Mouse (Mus musculus) retina, postnatal 1 day (tissue): ENCODE measurements around the gene Rnf123.

ENCODE experiments used
- DNase-seq: peaks from one replicate; pipeline ENCODE4 v3.0.0-alpha.2; 2012

The Rnf123 gene

DNA sequence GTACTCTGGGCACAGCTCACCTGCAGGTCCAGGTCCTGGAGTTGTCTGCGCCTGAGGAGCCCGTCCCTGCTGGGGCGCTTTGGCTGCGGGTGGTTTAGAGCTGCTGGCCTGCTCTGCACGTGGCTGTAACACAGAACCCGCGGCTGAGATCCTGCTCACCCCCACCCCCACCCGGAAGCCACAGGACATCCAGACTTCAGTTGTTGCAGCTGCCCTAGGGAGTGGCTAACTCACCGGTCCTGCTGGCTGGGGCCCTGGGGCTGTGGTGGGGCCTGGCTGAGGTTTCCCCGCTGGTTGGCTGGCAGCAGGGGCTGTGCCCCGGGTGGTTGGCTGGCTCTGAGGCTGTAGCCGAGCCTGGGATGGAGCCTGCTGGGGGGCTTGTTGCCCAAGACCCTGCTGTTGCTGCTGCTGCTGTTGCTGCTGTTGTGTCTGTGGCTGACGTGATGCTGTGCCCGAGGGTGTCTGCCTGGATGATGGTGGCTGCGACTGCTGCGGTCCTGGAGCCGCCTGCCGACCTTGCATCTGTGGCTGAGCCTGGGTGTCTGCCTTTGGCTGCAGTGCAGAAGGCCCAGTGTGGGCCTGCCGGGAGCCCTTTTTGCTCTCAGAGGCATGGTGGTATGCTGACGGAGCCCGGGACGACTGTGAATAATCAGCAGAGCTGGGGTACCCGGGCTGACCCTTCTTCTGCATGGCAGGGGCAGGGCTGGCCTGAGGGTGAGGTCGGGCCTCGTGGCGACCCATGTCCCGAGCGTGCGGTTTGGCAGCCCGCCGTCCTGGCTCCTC lies 21.8 kb upstream of the Rnf123 start:
- DNase-seq = peak; percentile 71

DNA sequence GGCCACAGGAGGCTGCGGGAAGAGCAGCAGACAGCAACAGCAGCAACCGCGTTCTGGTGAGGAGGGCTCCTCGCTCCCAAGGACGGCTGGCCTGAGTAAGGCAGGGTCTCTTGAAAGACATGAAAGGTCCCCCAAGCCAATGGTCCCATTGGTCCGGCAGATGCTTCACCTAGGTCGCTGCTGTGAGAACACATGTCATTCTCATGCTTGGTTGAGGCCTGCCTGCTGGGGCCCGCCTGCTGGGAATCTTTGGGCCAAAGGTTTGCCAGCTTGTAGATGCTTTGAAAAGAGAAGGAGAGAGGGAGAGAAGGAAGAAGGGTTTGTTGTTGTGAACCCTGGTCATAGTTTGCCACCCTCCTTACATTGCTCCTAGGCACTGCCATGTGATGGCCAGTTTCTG lies 16.5 kb upstream of the Rnf123 start:
- no peak for DNase-seq

- DNase-seq = no peak
These were observed 13.0 kb upstream of the Rnf123 start for GRCm38 (mm10) chr9:108095949-108096712.

DNA sequence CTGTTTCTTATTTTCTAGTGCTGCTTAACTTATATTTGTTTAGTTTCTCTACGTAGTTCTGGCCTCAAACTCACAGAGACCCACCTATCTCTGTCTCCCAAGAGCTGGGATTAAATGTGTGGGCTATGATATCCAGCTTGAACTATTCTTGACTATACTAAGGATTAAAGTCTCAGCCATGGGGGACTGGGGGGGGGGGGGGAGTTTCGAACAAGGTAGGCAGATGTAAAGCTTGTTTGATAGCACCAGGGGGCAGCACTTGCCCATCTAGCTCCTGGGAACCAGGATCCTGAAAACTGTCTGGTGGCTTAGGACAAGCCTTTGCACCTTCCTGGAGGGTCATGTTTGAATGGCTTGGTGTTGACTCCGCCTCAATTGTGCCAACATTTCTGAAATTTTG lies 12.4 kb upstream of the Rnf123 start:
- DNase-seq = peak; percentile 85

DNA sequence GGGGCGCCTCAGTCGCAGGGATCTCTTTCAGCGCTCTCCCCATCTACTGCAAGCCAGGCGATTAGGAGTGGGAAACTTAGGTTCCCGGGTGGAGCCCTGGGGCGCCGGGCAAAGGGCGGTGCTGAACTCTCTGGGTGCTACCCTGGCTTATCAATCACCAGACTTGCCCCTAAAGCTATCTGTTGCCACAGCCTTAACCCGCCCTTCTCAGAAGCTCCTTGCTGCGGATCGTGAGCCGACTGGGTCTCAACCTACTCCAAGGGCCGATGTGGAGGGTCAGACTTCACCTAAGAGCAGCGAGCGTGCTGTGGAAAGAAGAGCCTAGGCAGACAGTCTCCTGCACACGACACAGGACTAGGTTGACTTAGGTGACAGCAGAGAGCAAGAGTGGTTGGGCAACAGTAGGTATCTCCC lies 11.9 kb upstream of the Rnf123 start:
- no peak for DNase-seq

- DNase-seq = peak; percentile 96
These were observed 11.2 kb upstream of the Rnf123 start, which contains the start of gene Apeh for GRCm38 (mm10) chr9:108094184-108094941. Gene Apeh, minus strand, starts transcription at chr9:108094606.

GRCm38 (mm10) chr9:108093586-108093985 lies 10.4 kb upstream of the Rnf123 start:
- DNase-seq = no peak

DNA sequence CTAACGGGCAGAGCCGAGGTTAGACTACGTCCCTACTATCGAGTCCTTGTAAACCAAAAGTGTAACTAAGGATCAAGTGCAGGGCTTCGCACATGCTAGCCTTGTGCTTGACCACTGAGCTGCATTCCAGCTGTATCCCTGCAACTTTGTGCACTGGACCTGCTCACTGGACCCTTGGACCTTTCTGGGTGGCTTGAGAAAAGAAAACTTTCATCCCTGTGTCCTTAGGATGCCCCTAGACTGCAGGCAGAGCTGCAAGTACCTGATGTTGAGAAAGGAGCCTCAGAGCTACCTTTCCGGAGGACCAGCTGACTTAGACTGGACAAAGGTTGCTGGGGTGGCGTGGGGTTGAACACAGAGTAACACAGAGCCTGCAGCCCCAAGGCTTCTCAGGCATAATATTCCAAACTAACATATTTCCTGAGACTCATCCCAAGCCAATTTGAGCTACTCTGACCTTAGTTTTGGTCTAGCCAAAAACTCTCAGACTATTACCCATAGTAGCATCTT lies 7.5 kb upstream of the Rnf123 start:
- no peak for DNase-seq

GRCm38 (mm10) chr9:108085261-108085660 lies 2.1 kb upstream of the Rnf123 start:
- no peak for DNase-seq

- no peak for DNase-seq
These were observed 415 bp upstream of the Rnf123 start for GRCm38 (mm10) chr9:108083561-108083960.

GRCm38 (mm10) chr9:108082549-108082948 lies 597 bp downstream of the Rnf123 start:
- no peak for DNase-seq

DNA sequence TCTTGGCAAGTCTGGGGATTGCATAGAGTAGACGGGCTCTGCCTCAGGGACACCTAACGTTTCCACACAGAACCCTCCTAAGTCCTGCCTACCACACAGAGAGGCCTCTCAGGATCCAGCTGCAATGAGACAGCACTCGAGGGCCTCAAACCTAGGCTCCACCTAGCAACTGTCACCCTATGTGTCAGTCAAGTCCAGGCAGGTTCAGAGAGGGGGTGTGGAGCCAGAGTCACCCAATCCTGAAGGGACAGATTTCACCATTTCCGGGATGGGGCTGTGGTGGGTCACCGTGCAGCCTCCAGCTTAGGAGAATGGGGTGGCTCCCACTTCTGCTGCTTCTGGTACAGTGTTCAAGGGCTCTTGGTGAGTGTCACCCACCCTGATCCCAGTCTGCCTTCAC lies 3.0 kb downstream of the Rnf123 start, which contains the start of gene Mst1:
Gene Mst1 (plus strand): TSS at position 269 of the 400 bp plus-strand sequence.
- DNase-seq = no peak

- DNase-seq = no peak
These were observed 9.8 kb downstream of the Rnf123 start for GRCm38 (mm10) chr9:108073141-108073930.

DNA sequence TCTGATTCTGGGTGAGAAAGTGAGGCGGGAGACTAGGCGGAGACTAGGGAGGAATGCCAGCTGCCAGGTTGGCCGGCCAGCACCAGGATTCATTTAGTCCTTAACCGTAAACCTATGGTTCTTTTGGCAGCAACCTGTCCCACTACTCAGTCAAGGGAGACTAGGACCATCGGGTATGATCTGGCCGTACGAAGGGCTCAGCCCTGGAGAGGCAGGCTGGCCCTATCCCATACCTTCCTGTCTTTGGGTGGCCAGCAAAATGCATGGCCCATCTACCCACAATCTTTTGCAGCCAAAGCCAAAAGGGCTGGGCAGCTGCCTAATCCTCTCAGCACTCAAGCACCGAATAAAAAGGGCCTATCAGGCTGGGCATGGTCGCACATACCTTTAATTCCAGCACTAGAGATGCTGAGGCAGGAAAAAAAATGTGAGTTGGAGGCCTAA lies 10.6 kb downstream of the Rnf123 start:
- DNase-seq = no peak

- DNase-seq = no peak
These were observed 11.3 kb downstream of the Rnf123 start for GRCm38 (mm10) chr9:108071801-108072200.

DNA sequence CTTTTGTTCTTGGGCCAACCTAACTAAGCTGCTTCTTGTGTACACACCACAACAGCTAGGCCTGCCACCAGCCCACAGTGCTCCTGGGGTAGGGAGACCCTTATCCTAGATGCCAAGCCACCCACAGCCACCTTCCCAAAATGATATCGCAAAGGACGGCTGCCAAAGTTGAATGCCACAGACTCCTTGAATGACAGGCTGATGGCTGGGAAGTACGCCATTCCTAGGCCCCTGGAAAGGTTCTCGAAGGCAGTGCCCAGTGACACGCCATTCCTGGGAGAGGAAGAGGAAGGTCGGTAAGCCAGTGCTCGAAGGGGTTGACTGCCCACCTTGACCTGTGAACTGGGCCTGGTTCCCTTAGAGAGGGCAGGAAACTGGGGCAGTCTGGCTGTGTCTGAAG lies 13.6 kb downstream of the Rnf123 start:
- no peak for DNase-seq

DNA sequence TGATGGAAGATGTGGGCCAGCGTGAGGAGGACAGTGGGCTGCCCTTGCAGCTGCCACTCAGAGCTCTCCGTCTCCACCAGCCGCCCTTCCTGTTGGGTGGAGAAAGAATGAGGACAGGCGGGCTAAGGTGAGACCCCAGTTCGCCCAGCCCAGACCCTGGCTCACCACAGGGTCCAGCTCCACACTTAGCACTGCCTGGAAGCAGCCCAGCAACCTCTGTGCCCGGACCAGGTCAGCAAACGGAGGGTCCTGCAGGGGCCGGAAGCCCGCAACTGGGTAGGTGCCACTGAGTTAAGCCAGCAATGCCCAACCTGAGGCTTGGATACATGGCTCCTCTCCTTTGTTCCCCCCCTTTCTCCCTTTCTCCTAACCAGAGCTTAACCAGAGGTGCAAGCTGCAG lies 14.1 kb downstream of the Rnf123 start:
- DNase-seq = no peak

DNA sequence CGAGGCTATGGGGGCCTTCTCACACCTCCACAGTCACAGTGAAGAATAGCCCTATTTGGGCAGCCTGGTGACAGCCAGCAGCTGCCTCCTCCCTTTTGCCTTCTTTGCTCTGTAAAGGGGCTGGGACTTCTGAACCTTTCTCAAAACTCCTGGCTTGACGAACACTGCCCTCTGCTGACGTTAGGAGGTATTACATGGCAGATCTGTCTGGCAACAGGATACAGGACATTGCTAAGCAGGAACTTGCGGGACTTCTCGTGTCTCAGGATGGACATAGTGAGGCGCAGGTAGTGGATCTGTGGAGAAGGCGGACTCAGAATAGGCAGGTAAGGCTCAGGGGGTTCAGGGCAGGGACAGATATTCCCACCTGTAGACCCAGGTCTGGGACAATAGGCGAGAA lies 15.2 kb downstream of the Rnf123 start:
- DNase-seq = peak; percentile 90

DNA sequence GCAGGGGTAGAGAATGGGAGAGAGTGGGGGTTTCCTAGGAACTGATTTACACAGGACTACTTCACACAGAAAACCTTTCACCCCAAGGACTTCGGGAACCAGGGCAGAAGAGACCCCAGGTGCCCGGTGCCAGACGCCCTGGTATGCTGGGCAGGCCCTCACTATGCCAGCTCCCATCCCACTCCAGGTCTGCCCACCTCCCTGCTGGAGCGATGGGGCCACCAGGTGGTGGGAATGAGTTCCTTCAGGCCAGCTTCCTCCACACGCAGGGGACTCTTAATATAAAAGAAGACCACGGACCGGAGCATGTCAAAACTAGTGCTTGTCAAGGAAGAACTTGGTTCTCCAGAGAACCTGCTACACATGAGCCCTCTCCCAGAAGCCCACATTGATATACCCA lies 15.9 kb downstream of the Rnf123 start:
- DNase-seq = no peak

- peak; percentile 77 for DNase-seq
These were observed 17.6 kb downstream of the Rnf123 start for GRCm38 (mm10) chr9:108065491-108066011.

- DNase-seq = no peak
These were observed 19.8 kb downstream of the Rnf123 start for GRCm38 (mm10) chr9:108063361-108063760.

GRCm38 (mm10) chr9:108062142-108062541 lies 21.0 kb downstream of the Rnf123 start:
- no peak for DNase-seq
